Mouse (Mus musculus) lung, postnatal 25 days (tissue): ENCODE results near the gene Qrfp.

Experiments used
- DNase-seq: peaks from one replicate; pipeline ENCODE4 v3.0.0; 2022; ENCODE audit warnings: low spot score

Qrfp gene

GRCm38 (mm10) chr2:31770781-31771441 is 39.5 kb downstream of the Qrfp start:
- peak; percentile 89 for DNase-seq

- DNase-seq, result peak; percentile 79
These were observed 40.7 kb downstream of the Qrfp start for GRCm38 (mm10) chr2:31769631-31770111.

DNA sequence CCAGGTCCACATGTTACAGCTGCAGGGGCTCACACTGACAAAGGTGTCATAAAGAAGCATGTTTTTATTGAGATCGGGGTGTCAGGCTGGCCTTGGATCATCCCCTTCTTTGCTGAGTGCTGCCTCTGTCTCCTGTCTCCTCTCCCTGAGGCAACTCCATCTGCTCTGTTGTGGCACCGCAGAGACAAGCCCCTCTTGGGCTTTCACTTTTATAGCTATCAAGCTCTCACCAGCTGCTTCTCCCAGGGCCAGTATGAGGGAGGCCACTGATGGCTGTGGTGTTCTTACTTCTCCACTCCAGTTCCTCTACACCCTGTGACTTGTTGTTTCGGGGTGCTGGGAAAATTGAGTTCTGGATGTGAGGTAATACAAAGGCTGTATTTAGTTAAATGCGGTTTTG is 41.3 kb downstream of the Qrfp start:
- no peak for DNase-seq

GRCm38 (mm10) chr2:31767815-31768214 is 42.6 kb downstream of the Qrfp start:
- DNase-seq, result peak; percentile 61

DNA sequence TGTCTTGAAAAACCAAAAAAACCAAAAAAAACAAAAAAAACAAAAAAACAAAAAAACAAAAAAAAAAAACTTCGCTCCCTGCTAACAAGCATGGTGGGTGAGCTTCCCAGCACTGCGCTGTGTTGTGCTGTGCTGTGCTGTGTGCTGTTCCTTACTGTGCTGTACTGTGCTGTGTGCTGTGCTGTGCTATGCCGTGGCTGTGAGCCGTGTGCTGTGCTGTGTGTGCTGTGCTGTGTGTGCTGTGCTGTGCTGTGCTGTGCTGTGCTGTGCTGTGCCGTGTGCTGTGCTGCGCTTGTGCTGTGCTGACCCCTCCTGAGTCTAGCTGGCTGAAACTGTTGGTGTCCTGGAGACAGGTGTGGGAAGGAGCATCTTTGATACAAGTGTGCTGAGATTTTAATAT is 43.3 kb downstream of the Qrfp start:
- no peak for DNase-seq

- no peak for DNase-seq
These were observed 47.1 kb downstream of the Qrfp start for GRCm38 (mm10) chr2:31763271-31763670.

- DNase-seq, result no peak
These were observed 47.5 kb downstream of the Qrfp start for GRCm38 (mm10) chr2:31762853-31763252.

DNA sequence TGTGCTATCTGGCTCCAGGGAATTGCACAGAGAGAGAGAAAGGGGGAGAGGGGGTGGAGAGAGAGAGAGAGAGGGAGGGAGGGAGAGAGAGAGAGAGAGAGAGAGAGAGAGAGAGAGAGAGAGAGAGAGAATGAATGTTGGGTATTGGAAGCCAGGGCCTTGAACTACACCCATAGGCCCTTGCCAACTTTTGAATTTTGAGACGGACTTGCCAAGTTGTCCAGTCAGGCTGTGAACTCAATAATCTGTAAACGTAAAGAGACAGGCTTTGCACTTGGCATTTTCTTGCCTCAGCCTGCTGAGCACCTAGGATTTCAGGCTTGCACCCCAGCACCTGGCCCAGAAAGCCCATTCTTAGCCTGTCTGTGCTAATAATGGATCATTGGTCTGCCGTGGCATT is 48.2 kb downstream of the Qrfp start:
- DNase-seq, result no peak

GRCm38 (mm10) chr2:31761585-31761984 is 48.8 kb downstream of the Qrfp start:
- no peak for DNase-seq

DNA sequence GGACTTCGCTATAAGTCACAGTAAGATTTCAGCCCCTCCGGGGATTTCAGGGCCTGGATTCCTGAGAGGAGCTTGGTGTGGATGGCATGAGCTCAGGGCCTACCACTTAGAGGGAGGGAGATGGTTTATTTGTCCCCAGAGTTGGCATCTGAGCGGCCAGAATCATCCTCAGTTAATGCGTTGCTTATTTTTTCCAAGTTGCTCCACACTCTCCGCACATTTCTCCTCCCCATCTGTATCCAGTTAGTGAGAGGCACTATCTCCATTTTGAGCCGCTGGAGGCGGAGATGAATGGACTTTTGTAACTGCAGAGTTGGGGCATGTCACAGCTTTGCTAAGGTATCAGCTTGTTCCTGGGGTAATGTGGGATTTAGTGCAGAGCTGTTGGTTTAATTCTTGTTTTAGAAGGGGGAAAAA is 49.3 kb downstream of the Qrfp start:
- DNase-seq, result no peak

DNA sequence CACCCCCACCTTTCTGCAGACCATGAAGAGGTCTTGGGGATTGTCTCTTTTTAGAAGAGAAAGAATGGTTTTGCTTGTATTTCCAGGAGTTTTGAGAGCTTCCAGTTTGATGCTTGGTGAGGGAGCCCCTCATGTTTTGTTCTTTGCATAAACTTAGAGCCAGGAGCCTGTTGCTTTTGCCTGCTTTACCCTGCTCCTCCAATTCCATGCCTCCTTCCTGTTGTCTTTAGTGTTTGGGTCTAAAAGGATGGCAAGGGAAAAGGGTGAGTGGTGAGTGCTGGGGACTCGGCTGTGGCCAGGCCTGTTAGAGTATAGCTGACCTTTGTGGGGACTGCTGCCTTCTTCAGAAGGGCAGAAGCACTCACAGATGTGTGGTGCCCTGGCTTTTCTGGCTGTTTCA is 49.9 kb downstream of the Qrfp start:
- no peak for DNase-seq

- peak; percentile 88 for DNase-seq
These were observed 50.5 kb downstream of the Qrfp start for GRCm38 (mm10) chr2:31759751-31760460.

GRCm38 (mm10) chr2:31758966-31759365 is 51.4 kb downstream of the Qrfp start:
- DNase-seq, result no peak

- no peak for DNase-seq
These were observed 52.9 kb downstream of the Qrfp start for GRCm38 (mm10) chr2:31757472-31757871.
